Mouse (Mus musculus) embryo, embryonic 10 days (tissue): ENCODE data around the gene Arhgef19.

Source experiments
- DNase-seq: peaks from one replicate; pipeline ENCODE4 v3.0.0-alpha.2; 2015; ENCODE audit warnings: low spot score

Gene Arhgef19

DNA sequence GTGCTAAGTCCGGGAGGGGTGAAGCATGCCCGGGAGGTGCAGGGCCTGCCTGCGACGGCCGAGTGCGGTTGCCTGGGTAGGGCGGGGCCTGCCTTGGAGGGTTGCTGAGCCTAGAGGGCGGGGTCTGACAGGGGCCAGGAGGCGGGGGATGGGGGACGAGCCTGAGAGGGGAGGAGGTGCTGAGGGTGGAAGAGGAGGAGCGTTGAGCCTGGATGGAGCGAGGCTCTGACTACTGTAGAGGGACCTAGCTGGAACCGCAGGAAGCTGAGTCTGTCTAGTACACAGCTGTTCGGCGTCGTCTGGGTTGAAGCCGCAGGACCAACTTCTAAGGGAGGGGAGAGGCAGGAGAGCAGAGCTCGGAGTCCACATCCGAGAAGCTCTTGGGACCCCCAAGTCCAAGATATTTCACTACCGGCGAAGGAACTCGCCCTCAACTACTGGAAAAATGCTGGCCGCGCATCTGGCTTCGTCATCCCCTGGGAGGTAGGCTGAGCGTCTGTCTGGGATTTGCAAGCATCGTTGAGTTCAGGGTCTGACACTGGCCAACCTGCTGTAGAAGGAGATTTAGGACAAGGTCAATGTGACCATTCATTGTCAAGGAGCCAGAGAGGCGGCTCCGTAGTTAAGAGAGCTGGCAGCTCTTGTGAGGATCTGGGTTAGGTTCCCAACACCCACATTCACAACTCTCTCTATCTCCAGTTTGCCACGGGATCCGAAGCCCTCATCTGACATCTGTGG is at the start of gene Arhgef19:
Arhgef19 (plus strand) TSS at position 112 of the 738 bp plus-strand sequence.
- DNase-seq = peak; percentile 90

DNA sequence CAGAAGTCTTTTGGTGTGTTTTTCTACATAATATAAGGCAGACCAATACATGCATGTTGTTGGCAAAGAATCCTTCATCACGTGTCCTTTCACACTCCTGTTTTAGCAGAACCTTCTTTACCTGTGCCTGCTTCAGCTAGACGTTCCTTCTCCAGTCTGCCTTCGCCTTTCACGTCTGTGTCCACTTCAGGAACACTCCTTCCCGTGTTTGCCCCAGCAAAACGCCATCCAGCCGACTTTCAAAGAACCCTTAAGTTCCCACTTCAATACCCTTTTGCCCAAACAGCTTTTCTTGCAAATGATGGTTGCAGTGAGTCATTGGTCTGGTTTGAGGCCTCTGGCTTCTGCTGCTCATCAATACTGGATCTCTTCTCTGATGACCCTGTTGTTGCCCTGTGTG is 48.0 kb upstream of the Arhgef19 start:
- DNase-seq = no peak

DNA sequence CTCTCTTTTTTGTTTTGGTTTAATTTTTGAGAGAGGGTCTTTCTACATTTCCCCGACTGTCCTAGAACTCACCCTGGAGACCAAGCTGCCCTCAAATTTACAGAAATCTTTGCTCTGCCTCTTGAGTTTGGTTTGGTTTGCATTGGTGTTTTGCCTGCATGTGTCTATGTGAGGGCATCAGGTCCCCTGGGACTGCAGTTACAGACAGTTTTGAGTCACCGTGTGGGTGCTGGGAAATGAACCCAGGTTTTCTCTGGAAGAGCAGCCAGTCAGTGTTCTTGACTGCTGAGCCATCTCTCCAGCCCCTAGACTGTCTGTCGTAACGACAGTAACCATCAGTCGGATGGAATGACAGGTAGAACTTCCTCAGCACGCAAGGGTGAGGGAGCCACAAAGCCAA is 44.7 kb upstream of the Arhgef19 start:
- DNase-seq = no peak

DNA sequence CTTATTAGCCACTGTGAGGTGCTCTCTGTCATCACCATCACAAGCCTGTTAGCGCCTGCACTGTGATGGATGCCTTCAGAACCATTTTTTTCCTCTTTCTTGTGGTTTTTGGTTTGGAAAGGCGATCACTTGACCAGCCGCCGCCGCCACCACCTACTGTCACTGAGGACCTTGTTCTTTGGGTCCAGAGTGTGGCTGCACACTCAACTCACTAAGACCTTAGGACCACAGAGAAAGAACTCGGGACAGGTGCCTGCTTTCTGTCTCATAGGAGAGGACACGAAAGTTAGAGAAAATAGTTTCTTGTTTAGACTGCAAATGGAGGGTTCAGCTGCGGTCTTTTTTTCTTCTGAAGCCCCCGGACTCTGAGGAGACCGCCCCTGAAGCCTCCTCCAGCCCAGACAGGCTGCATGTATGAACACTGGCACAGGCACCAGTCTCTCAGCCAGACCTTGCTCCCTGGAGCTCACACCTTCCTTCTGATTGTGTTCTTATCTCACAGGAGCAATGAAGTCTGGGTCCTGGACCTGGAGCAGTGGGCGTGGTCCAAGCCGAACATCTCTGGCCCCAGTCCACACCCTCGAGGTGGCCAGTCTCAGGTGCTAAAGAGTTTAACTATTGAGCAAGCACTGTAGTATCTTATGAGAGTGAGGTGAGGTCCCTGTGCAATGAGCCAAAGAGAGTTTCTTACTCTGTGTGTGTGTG is 42.2 kb upstream of the Arhgef19 start:
- DNase-seq = no peak

DNA sequence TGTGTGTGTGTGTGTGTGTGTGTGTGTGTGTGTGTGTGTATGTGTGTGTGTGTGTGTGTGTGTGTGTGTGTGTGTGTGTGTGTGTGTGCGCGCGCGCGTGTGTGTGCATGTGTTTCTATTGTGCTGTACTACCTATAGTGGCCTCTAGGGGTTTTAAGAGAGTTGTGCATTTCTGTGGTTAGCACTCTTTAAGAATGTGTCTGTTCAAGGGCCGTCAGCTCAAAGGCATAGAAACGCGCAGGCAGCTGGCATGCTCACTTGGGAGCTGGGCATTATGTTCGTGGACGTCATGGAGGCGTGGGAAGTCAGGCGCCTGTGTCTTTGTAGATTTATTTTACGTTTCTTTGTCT is 41.6 kb upstream of the Arhgef19 start:
- DNase-seq = no peak

DNA sequence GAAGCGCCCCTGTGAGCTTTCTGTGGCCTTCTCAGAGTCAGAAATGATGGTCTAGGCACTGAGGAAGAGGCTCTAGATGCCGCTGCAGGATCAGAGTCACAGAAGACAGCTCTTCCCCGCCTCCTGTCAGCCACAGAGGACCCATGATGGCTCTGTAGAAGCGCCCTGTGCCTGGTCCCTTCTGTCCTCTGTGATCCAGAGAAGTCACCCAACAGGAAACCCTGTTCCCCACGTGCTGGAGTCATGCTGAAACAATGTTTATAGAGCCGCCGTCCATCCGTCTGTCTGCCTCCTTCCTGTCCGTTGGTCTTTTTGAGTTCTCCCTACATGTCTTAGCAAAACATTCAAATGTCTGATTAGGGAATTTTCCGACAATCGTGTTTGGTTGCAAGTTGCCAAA is 38.4 kb upstream of the Arhgef19 start:
- no peak for DNase-seq

DNA sequence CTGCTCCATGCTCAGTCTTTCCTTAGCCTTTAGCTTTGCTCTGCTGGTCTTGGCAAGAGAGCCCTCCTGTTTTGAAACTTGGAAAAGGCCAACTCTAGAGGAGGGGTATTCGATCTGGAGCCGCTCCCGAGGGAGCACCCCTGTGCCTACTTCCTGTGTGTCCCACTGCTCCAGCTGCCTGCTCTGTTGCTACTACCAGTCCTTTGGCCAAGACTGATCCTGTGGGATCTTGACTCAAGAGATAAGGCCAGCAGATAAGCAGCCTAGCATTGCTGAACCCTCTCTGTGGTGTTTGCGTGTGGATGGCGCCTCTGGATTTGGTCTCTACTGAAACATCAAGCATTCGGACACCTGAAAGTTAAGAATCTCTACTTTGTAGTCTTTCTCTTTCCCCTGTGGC is 37.1 kb upstream of the Arhgef19 start:
- no peak for DNase-seq

DNA sequence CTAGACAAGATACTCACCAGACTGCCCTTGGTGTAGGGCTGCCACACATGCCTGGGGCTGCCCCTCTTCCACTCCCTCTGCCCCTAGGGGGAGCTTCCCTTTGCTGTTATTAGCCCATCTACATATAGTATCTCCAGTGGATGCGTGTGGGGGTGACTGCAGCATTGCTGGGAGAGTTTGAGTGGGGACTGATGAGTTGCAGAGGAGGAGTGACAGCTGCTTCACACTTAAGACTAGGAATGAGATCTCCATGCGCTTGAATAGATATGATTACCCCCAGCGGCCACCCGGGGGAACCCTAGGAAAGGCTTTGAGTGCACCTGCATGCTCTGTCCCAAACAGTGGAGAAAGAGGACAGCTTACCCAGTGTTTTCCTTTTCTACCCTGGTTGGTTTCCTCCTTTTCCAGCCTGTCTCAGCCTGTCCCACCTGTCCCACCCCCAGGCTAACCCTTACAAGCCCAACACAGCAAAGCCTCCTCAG is 34.7 kb upstream of the Arhgef19 start:
- no peak for DNase-seq

DNA sequence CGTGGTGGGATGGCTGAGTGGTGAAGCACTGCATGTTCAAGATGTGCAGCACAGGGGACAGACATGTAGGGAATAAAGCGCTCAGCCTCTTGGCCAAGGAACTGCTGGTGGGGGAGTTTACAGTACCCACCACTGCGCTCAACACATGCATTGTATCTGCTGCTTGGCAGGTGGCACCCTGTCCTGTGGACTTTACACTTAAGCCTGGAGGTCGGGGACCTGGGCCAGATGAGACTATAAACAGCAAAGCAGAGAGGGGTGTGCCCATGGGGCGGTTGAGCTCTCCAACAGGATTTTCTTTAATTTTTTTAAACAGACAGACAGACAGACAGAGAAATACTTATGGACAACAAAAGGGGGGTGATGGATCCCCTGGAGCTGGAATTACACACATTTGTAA is 32.2 kb upstream of the Arhgef19 start:
- DNase-seq = no peak

DNA sequence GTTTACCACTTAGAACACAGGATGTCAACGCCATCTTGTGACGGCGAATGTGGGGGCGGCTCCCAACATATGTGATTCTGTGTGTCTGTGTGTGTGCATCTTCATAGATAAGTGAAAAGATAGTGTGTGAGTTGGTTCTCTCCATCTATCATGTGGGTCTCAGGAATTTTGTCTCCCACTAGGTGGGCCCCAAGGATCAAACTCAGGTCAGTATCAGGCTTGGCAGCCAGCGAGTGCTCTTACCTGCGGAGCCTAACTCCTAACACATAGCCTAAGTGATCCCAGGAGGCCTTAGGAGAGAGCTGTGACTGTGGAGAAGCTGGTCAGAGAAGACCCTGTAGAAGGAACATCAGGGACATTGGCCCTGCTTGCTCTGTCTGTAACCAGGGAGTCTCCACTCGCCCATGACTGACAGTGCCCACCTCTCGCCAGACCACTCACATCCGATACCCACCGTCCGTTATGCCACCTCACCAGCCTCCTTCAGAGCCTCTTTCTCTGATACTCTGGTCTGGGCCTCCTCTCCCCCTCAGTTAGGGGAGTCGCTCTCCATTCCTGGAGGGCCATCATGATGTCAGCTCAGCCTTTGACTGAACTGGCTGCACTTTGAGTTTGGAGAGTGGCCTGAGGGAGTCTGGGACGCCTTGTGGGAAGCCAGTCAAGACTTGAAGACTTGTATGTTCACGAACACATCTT is 28.6 kb upstream of the Arhgef19 start:
- no peak for DNase-seq

DNA sequence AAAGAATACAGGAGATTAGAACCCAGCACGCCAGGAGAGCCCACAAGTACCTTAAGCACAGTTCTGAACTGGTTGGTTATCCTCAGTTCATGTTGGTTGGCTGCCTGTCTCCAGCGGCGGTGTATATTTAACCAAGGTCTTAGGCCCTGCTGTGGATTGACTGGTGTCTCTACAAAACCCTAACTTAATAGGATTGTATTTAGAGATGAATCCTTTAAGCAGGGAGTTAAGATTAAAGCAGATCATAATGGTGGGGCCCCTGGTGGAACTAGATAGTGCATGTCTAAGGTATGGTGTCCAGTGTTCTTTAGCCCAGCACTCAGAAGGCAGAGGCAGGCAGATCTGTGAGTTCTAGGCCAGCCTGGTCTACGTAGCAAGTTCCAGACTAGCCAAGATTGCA is 27.7 kb upstream of the Arhgef19 start:
- no peak for DNase-seq

DNA sequence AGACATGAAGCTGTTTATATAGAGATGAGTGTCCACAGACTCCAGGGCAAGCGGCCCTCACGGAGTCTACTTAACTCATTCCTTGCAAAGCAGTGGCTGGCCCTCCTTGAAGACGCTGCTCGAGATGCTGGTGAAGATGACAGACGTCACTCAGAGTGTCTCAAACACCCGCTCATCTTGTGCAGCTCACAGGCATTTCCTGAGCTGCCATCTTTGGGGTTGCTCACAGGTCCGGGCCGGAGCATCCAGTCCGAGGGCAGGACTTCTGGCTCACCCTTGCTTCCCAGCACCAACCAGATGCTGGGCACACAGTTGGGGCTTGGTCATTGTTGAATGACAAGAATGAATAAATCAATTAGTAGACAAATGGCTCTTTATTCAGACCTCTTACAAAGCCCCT is 26.4 kb upstream of the Arhgef19 start:
- no peak for DNase-seq

DNA sequence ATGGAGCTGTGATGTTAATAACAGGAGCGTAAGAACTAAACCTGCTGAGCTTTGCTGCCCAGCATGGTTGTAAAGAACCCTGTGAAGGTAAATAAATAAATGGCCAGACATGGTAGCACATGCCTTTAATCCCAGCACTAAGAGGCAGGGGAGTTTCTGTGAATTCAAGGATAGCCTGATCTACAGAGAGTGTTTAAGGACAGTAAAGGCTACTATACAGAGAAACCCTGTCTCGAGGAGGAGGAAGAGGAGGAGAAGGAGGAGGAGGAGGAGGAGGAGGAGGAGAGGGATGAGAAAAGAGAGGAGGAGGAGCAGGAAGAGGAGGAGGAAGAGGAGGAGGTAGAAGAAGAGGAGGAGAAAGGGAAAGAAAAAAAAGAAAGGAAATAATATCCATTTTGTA is 26.0 kb upstream of the Arhgef19 start:
- DNase-seq = no peak

DNA sequence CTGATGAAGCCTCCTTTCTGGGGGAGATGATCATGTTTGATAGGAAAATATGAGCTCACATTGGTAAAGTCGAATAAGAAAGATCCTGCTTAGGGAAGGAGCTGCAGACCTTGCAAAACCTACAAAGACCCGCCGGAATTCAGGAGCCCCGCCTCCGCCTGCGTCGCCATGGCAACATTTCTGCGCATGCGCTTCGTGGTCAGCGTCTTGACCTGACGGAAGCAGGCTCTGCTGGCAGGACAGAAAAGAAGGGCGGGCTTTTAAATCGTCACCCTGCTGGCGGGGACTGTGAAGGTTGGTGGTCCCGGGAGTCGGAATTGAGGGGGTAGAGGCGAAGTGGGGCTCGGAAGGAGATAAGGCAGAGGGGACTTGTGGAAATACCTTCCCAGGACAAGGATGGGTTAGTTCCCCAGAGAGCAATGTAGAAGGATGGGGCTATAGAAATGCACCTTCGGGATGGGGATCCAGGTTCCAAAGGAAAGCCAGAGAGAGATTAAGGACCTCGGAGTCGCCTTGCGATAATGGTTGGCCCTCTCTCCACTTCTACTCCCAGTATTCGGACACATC is 25.4 kb upstream of the Arhgef19 start, which contains the start of gene Rsg1:
Rsg1 (plus strand) TSS at position 187 of the 567 bp plus-strand sequence.
- DNase-seq = peak; percentile 99

DNA sequence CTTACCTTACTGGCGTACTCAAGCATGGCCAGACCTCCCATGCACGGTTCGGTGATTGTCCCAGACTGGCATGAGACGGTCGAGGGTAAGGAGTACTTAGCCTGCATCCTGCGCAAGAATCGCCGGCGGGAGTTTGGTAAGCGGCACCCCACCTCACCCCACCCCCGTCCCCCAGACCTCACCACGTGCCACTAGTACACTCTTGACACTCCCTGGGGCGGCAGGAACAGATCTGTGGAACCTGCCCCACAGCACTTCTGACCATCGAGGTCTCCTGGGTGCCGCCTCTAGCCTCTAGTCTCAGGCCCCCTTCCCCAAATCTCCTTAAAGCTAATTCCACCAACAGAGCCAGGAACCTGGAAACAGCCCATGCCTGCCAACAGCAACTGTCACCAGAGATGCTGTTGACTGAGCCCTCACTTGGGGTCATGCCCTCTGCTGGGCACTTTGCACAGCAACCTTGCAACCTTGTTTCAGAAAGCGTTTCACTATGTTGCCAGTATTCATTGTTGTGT is 24.9 kb upstream of the Arhgef19 start:
- peak; percentile 74 for DNase-seq

DNA sequence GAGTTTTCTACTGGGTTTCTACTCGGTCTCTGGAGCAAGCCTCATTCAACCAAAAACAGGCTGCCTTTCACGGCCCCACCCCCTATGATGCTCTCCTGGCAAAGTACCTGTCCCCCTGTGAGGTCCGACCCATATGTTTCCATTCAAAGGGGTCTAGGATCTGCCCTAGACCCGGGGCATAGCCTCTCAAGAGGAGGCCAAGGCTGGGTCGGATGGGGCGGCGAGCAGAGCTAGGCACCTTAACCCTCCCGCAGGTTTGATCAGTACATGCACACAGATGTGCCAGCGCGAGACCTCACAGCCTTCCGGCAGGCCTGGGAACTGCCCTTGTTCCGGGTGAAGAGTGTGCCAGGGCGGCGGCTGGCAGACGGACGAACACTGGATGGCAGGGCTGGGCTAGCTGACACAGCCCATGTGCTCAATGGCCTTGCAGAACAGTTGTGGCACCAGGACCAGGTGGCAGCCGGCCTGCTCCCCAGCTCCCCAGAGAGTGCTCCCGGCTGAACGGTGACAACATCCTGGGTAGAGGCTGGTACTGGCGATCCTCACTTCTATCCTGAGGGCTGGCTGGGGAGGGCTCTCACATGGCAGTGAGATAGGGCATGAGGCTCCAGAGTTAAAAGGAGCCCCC is 19.6 kb upstream of the Arhgef19 start:
- DNase-seq = no peak

DNA sequence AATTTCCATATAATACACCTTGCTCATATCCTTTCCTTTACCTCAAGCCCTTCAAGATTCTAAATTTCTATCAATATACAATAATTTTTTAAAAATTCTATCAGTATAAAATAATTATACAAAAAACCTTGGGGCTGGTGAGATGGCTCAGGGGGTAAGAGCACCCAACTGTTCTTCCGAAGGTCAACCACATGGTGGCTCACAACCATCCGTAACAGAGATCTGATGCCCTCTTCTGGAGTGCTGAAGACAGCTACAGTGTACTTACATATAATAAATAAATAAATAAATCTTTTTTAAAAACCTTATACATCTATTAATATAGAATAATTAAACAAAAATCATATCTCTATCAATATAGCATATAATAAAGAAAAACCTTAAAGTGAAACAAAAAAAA is 17.5 kb upstream of the Arhgef19 start:
- no peak for DNase-seq

DNA sequence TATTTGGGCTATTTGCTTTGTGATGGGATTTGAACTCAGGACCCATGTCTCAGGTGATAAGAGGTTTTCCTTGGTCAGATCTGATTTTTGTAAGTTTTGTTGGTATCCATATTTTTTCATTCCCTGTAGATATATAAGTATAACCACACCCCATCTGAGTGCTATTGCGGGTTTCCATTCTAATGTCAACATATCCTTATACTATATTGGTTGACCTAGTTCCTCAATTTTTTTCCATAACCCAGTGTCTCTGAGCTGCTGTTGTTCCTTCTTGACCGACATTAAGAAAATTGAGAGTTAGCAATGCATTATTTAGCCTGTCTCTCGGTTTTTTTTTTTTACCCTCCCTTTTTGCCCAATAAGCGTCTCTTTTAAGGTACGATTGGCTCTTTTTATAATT is 16.5 kb upstream of the Arhgef19 start:
- DNase-seq = no peak

DNA sequence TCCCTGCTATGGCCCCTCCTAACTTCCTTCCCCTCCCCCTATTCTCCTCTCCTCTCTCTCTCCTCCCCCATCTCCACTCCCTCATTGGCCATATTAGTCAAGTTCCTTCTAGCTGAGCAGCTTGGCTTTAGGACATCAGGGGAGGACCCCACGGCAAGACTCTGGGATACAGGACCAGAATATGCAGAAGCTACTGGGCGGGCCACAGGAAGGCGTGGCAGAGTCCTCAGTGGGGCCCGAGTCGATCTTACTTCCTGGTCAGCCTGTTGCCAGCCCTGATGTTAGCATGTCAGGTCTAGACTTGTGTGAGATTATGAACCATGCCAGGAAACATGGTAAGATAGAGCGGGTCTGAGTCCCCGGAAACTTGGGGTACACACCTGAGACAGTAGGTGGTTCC is 10.6 kb upstream of the Arhgef19 start:
- DNase-seq = no peak

DNA sequence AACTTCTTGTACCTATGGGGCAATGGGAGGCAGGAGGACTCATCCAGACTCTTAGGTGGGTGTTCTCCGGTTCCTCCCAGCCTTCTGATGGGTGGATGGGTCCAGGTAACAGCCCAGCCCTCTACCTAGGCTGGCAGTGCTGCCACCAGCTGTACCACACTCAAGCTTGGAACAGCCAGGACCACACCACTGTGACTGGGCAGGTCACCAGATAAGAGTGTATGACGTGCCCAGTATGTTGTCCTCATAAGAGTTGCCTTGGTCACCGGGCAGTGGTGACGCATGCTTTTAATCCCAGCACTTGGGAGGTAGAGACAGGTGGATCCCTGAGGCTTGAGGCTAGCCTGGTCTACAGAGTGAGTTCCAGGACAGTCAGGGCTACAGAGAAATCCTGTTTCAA is 6.1 kb upstream of the Arhgef19 start:
- DNase-seq = no peak

DNA sequence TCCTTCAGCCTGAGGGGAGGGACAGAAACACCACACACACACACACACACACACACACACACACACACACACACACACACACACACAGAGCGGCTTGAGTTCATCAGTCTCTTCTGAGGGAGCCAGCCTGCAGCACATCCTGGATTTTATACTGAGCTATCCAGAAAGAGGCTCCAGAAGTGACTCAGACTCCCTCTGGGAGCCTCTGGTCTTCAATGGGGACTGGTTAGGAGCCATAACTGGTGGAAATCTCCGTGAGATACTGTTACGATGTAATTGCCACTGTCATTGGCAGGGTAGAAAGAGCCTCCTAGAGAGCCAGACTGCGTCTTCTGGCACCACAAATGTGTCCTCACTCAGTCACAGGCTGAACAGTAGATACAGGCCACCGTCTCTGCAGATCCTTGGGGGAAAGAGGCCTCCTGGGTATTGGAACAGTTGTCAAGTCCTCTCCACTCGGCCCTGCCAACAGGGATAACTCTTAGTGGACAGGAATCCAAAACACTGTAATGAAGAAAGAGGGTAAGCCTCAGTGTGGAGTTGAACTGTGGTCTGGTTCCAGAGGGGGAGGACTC is 3.7 kb upstream of the Arhgef19 start:
- DNase-seq = no peak

DNA sequence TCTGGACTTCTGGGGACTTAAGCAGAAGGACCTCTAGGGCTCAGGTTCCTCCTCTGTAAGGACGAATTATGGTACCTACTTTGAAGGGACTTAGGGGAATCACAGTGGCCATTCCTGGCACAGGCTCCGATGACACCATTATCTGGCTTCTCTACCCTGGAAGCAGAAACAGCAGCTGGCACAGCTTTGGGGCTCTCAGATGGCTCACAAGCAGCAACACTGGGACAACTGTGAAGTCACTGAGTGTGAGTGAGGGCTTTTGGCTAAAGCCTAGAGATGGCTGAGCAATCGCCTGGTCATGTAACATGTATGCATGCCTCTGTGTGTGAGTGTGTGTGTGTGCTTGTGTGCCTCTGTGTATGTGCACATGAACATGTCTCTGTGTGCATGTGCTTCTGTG is 2.4 kb upstream of the Arhgef19 start:
- DNase-seq = no peak
